Mouse (Mus musculus): ENCODE results near the gene Insm2.

Gene Insm2

GRCm38 (mm10) chr12:55604411-55604810 is 5.2 kb downstream of the Insm2 start:
- DNase-seq (ENCODE audit: low spot score) = no peak

GRCm38 (mm10) chr12:55607902-55608301 is 8.7 kb downstream of the Insm2 start:
- DNase-seq (ENCODE audit: low spot score) = no peak

- DNase-seq (ENCODE audit: low spot score) = no peak
These were observed 11.6 kb downstream of the Insm2 start for GRCm38 (mm10) chr12:55610812-55611211.

- no peak for DNase-seq (ENCODE audit: low spot score)
These were observed 21.1 kb downstream of the Insm2 start for GRCm38 (mm10) chr12:55620321-55620720.

- DNase-seq (ENCODE audit: low spot score) = no peak
These were observed 23.5 kb downstream of the Insm2 start for GRCm38 (mm10) chr12:55622615-55623245.

GRCm38 (mm10) chr12:55623254-55623653 is 24.0 kb downstream of the Insm2 start:
- DNase-seq (ENCODE audit: low spot score) = no peak

GRCm38 (mm10) chr12:55626711-55627110 is 27.5 kb downstream of the Insm2 start:
- no peak for DNase-seq (ENCODE audit: low spot score)

- no peak for DNase-seq (ENCODE audit: low spot score)
These were observed 48.8 kb downstream of the Insm2 start for GRCm38 (mm10) chr12:55648011-55648525.
